Mouse (Mus musculus) spleen, postnatal 14 days (tissue): ENCODE measurements around the gene Prim2.

Experiments used
- DNase-seq, 2 experiments: peaks; one replicate each; pipeline ENCODE4 v3.0.0; 2021 to 2022; ENCODE audit warnings: low spot score in 2 of 2

Gene Prim2

GRCm38 (mm10) chr1:33608133-33608532, 61.5 kb downstream of the Prim2 start:
- no peak for DNase-seq

- no peak for DNase-seq
These were observed 65.4 kb downstream of the Prim2 start for GRCm38 (mm10) chr1:33604087-33604699.

GRCm38 (mm10) chr1:33599698-33600097, 69.9 kb downstream of the Prim2 start:
- DNase-seq, result no peak

GRCm38 (mm10) chr1:33599019-33599667, 70.5 kb downstream of the Prim2 start:
- DNase-seq, result no peak

- no peak for DNase-seq
These were observed 72.6 kb downstream of the Prim2 start for GRCm38 (mm10) chr1:33597043-33597442.

GRCm38 (mm10) chr1:33595936-33596335, 73.7 kb downstream of the Prim2 start:
- DNase-seq, result no peak

- DNase-seq, result no peak
These were observed 74.6 kb downstream of the Prim2 start for GRCm38 (mm10) chr1:33594966-33595365.

- no peak for DNase-seq
These were observed 75.7 kb downstream of the Prim2 start for GRCm38 (mm10) chr1:33593718-33594388.

GRCm38 (mm10) chr1:33591997-33592608, 77.5 kb downstream of the Prim2 start:
- no peak for DNase-seq

GRCm38 (mm10) chr1:33590556-33591411, 78.8 kb downstream of the Prim2 start:
- DNase-seq, result no peak

- DNase-seq, result no peak
These were observed 80.1 kb downstream of the Prim2 start for GRCm38 (mm10) chr1:33589531-33589930.

- no peak for DNase-seq
These were observed 81.0 kb downstream of the Prim2 start for GRCm38 (mm10) chr1:33588557-33588956.

GRCm38 (mm10) chr1:33584590-33584978, 85.0 kb downstream of the Prim2 start:
- no peak for DNase-seq

- DNase-seq, result no peak
These were observed 85.6 kb downstream of the Prim2 start for GRCm38 (mm10) chr1:33583817-33584589.

- DNase-seq, result no peak
These were observed 91.0 kb downstream of the Prim2 start for GRCm38 (mm10) chr1:33578593-33578992.

GRCm38 (mm10) chr1:33574459-33574858, 95.1 kb downstream of the Prim2 start:
- DNase-seq, result peak; percentile 27 to 38

- DNase-seq, result no peak
These were observed 103.7 kb downstream of the Prim2 start for GRCm38 (mm10) chr1:33565764-33566401.

- no peak for DNase-seq
These were observed 105.6 kb downstream of the Prim2 start for GRCm38 (mm10) chr1:33564032-33564431.

GRCm38 (mm10) chr1:33563611-33564010, 106.0 kb downstream of the Prim2 start:
- no peak for DNase-seq

- DNase-seq, result no peak
These were observed 113.0 kb downstream of the Prim2 start for GRCm38 (mm10) chr1:33556638-33557037.
